Mouse (Mus musculus) stomach, embryonic 14.5 days (tissue): Measurements from ENCODE around the gene Rbm19. TPM values are rescaled to one million over a fixed set of nuclear protein-coding genes. Genes with fewer than 3 reads are reported as not detected.

ENCODE experiments used
- ATAC-seq: fragments of 200-750 bp; cut with Nextera tagmentation; 2 replicates; pipeline ENCODE4 v1.8.0; 2017; ENCODE audit warnings: low read depth, moderate TSS enrichment; ENCODE audit not compliant: insufficient number of reproducible peaks, insufficient read depth, low FRiP score
- H3K27ac ChIP-seq: fragments of 300-500 bp; sonication (generic); 2 replicates; pipeline ENCODE4 v1.5.1; 2014; ENCODE audit warnings: mild to moderate bottlenecking, low read length, moderate library complexity, mixed read lengths
- H3K27me3 ChIP-seq: fragments of 300-500 bp; sonication (generic); 2 replicates; pipeline ENCODE4 v1.6.1; 2014; ENCODE audit warnings: low read length, control low read depth, mixed read lengths; ENCODE audit not compliant: control insufficient read depth, insufficient read depth
- H3K36me3 ChIP-seq: fragments of 300-500 bp; sonication (generic); 2 replicates; pipeline ENCODE4 v1.6.1; 2014; ENCODE audit warnings: mild to moderate bottlenecking, control low read depth, low read length, moderate library complexity, mixed read lengths; ENCODE audit not compliant: control insufficient read depth, insufficient read depth
- H3K4me1 ChIP-seq: fragments of 300-500 bp; sonication (generic); 2 replicates; pipeline ENCODE4 v1.6.1; 2014; ENCODE audit warnings: low read length, control low read depth, mixed read lengths; ENCODE audit not compliant: control insufficient read depth, insufficient read depth
- H3K4me2 ChIP-seq: fragments of 300-500 bp; sonication (generic); replicated peaks from 2 replicates; pipeline ENCODE4 v1.6.1; 2014; ENCODE audit warnings: low read depth, low read length, control low read depth
- H3K4me3 ChIP-seq: fragments of 300-500 bp; sonication (generic); 2 replicates; pipeline ENCODE4 v1.5.1; 2014; ENCODE audit warnings: low read depth, low read length, control low read depth
- H3K9ac ChIP-seq: fragments of 300-500 bp; sonication (generic); replicated peaks from 2 replicates; pipeline ENCODE4 v1.6.1; 2014; ENCODE audit warnings: low read depth, mild to moderate bottlenecking, control low read depth, low read length, moderate library complexity, mixed read lengths
- H3K9me3 ChIP-seq: fragments of 300-500 bp; sonication (generic); 2 replicates; pipeline ENCODE4 v1.6.1; 2016; ENCODE audit warnings: low read depth, low read length, control low read depth; ENCODE audit not compliant: control insufficient read depth
- WGBS: fragments of 180-500 bp; shearing (Covaris S2); extraction: QIAGEN DNeasy Blood & Tissue Kit; methylation state at CpG from one replicate; pipeline ENCODE4 v1.1.7; 2014; 5-methylcytosine and 5-hydroxymethylcytosine counted together
- polyA plus RNA-seq: library from polyadenylated mRNA; unstranded; fragments of >200 nt; fragmentation: Nextera tagmentation; extraction: Ambion mirVana; gene quantifications from 2 replicates; pipeline ENCODE4 v1.2.1, GENCODE M21; 2014

Gene Rbm19
- polyA plus RNA-seq, 1 experiment from 2014 or later = 22.4 TPM

DNA sequence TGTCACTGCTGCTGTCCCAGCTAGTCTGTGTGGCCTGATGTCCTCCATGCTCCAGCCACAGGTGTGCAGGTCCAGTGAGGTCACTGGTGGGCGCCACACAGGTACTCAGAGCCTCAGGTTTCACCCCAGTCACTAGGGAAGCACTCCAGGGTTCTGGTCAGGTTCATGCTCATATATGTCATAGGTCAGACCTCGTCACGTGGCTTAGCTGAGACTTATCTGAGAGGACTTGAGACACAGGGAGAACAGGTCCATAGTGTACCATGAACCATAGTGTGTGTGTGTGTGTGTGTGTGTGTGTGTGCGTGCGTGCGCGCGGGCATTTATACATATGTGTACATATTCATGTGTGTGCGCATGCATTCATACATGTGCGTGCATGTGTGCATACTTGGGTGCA is 46.4 kb downstream of the Rbm19 start:
- Histone ChIP-seq H3K4me2 (no peak overlapping the region), H3K9me3 (no peaks in the 10 kb centered on the region), H3K4me3 (no peak overlapping the region), H3K36me3 (no peaks in the 10 kb centered on the region), H3K4me1 (no peaks in the 10 kb centered on the region), H3K27ac (no peak overlapping the region), H3K27me3 (no peaks in the 10 kb centered on the region), H3K9ac (no peak overlapping the region)
- 89% methylated on average over 10 of the region's 10 CpGs for WGBS
- no peak for ATAC-seq

DNA sequence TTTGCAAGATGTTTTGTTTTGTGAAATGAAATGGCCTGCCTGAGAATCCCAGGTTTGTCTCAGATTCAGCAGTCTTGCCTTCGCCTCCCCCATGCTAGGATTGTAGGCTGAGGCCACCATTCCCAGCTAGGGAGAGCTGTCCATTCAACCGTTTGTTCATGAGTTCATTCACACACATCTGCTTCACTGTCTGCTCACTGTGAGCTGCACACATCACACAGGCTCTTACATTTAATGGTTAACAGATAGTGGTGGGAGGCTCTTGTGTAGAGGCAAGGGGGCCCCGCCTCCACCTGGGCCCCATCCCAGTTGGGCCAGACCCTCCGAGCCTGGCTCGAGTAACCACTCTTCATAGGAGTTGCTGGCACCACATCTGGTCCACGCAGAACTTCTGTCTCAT is 47.2 kb downstream of the Rbm19 start:
- Histone ChIP-seq H3K9ac (no peak overlapping the region), H3K4me2 (no peak overlapping the region), H3K27me3 (no peaks in the 10 kb centered on the region), H3K4me3 (no peak overlapping the region), H3K27ac (no peak overlapping the region), H3K9me3 (no peaks in the 10 kb centered on the region), H3K36me3 (no peaks in the 10 kb centered on the region), H3K4me1 (no peaks in the 10 kb centered on the region)
- 69% methylated on average over 6 of the region's 6 CpGs for WGBS
- ATAC-seq = no peak

DNA sequence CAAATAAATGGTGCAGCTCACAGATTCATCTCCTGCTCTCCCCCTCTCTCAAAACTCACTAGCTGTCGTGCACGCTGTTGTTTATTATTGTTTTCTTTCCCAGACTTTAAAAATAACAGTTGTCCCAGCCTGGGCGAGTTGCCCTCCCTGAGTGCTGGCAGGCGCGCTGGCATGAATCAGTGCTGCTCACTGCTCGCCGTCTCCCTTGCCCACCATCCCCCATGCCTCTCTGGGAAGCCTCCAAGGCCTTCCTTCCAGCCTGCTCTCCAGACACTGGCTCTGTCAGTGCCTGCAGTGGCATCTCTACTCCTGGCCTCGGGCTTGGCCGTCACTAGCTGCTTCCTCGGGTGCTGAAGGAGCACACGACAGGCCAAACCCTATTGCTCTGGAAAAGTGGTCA is 48.2 kb downstream of the Rbm19 start:
- 76% methylated on average over 11 of the region's 11 CpGs for WGBS
- Histone ChIP-seq H3K4me3 (no peak overlapping the region), H3K4me1 (no peaks in the 10 kb centered on the region), H3K36me3 (no peaks in the 10 kb centered on the region), H3K9ac (no peak overlapping the region), H3K9me3 (no peaks in the 10 kb centered on the region), H3K4me2 (no peak overlapping the region), H3K27ac (no peak overlapping the region), H3K27me3 (no peaks in the 10 kb centered on the region)
- no peak for ATAC-seq

DNA sequence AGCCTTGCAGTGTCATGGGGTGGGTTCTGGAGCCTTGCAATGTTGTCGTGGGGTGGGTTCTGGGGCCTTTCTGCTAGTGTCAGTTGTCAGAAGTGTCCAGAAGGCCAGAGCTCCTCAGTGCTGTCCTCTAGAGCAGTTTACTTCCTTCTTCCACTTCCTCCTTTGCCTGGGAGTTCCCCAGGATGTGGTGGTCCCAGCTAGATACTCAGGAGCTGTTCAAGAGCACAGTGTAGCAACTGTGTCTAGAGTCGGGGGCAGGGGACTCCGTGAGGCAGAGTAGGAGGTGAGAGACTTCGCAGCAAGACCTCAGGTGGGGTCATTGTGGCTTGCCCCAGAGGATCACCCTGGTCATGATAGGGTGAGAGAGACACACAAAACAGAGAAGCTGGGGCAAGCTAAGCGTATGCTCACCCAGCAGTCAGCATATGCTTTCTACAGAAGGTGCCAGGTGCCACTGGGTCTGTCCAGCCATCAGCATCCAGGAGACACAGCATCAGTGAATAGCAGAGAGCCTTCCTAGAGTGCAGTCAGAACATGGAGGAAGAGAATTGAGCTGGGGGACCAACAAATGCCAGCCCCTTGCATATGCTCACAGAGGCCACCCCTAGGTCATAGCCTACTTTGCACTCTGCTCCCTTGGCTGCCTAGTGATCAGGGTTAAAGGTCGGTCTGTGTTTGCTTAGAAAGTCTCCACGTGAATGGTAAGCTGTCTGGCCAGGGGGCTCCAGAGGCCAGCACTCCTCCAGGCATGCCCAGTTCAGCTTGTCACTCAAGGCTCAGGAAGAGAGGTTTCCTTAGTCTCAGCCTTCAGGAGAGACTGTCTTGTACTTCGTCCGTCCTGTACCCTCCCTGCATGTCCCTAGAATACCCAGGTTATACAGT is 49.0 kb downstream of the Rbm19 start:
- ATAC-seq = no peak

DNA sequence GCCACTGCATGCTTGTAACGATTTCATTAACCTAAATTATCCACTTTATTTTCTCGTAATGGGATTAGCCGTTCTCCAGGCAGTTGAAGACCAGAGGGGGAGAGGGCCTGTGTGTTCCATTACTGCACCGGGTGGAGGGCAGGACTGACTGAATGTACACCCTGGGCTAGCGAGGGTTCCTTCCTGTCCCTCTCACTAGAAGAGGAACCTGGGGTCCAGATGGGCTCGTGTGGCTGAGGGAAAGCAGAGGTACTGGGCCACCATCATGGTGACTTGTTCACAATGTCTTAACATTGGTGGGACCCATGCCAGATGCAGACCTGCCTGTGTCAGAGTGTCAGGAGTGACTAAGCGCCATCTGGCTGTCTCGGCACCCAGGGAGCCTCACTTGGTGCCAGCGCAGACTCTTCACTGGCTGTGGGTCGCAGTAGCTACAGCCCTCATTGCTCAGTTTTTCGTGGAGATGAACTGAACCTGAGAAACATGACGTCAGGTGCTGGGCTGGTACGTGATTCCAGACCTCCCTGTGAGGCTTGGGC is 51.6 kb downstream of the Rbm19 start:
- H3K9ac ChIP-seq = no peak overlapping the region
- no peaks in the 10 kb centered on the region for H3K9me3 ChIP-seq
- no peak overlapping the region for H3K4me2 ChIP-seq
- ATAC-seq = no peak
- no peak overlapping the region for H3K27ac ChIP-seq
- H3K4me1 ChIP-seq = no peaks in the 10 kb centered on the region
- H3K4me3 ChIP-seq = no peak overlapping the region
- 83% methylated on average over 13 of the region's 13 CpGs for WGBS
- H3K27me3 ChIP-seq = no peaks in the 10 kb centered on the region
- no peaks in the 10 kb centered on the region for H3K36me3 ChIP-seq

More for the DNA sequence above, 49.0 kb downstream of the Rbm19 start:
- WGBS = 61% methylated on average over 9 of the region's 9 CpGs
- no peaks in the 10 kb centered on the region for H3K4me1 ChIP-seq
- H3K27ac ChIP-seq = no peak overlapping the region
- H3K27me3 ChIP-seq = no peaks in the 10 kb centered on the region
- H3K36me3 ChIP-seq = no peaks in the 10 kb centered on the region
- H3K9me3 ChIP-seq = no peaks in the 10 kb centered on the region
- no peak overlapping the region for H3K4me2 ChIP-seq
- H3K9ac ChIP-seq = no peak overlapping the region
- no peak overlapping the region for H3K4me3 ChIP-seq

DNA sequence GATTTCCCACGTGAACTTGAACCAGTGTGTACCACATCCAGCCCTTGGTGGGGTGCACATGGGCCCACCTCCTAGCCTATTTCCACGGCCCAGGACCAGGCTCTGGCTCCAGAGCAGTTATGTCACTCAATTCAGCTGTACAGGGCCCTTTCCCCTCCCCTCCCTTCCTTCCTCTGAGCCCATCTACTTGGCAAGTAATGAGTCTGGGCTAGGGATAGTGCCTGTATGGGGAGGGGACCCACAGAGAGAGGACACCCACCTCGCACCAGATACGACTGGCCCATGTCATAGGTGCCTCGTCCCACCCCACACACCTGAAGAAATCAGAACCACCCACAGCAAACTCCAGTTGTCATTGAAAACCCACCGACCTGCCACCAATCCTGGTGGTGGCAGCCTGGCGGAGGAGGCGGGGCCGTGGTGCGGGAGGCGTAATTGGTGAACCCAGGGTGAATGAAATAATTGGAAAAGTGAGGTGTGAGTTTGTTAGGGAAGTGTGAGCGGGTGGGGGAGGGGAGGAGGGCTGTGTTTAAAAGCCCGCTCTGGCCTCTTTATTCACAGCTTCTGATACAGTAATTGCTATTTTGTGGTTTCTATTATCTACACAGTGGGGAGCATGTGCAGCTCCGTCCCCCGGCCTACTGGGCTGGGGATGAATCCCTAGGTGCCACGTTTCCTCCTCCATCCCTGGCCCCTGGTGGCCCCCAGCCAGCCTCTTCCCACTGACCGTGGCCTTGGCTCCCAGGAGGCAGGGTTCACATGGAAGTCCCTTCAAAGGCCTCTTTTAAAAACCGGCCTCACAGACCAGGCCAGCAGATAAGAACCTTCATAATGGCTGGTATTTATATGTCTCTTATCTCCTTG is 55.8 kb downstream of the Rbm19 start:
- Histone ChIP-seq H3K4me1 (no peaks in the 10 kb centered on the region), H3K9ac (no peak overlapping the region), H3K4me3 (no peak overlapping the region), H3K4me2 (no peak overlapping the region), H3K36me3 (peaks cover 3% of the 10 kb centered on the region; the same call in 1 of the 2 replicates), H3K9me3 (no peaks in the 10 kb centered on the region), H3K27me3 (no peaks in the 10 kb centered on the region), H3K27ac (no peak overlapping the region)
- 57% methylated on average over 18 of the region's 18 CpGs for WGBS
- ATAC-seq = no peak

DNA sequence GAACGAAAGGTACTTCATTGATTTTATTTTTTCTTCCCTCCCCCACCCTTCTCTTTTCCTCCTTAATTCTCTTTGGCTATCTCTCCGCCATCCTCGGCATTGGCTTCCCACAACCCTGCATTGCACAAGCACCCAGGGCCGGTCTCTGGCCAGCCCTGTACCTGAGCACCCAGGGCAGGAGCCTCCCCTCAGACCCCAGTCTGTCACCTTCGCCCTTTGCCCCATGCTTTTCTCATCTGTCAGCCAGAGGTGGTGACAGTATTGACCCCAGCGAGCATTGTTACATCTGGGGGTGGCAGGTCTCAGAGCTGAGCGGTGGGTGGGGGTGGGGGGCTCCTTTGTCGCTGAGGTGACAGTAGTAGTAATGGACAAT is 56.5 kb downstream of the Rbm19 start:
- H3K4me3 ChIP-seq = no peak overlapping the region
- no peak for ATAC-seq
- WGBS = 45% methylated on average over 8 of the region's 8 CpGs
- no peak overlapping the region for H3K9ac ChIP-seq
- no peaks in the 10 kb centered on the region for H3K27me3 ChIP-seq
- H3K4me1 ChIP-seq = no peaks in the 10 kb centered on the region
- H3K4me2 ChIP-seq = no peak overlapping the region
- peaks cover 3% of the 10 kb centered on the region; the same call in 1 of the 2 replicates for H3K36me3 ChIP-seq
- no peak overlapping the region for H3K27ac ChIP-seq
- H3K9me3 ChIP-seq = no peaks in the 10 kb centered on the region

DNA sequence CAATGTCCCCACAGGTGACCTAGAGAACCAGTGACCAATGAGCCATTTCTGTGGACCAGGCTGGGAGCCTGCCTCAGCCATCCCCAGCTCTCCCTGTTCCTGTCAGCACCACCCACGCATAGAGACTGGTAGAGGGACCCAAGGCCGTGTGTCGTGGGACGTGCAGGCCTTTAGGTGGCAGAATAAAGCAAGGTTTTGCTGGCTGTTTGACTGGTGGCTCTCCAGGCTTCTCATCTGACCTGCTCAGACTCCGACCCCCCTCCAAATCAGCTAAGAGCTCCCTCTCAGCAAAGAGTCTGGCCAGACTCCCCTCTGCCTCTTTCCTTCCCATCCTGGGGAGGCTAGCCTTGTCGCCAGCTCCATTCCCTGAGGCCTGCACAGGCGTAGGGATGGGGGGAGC is 58.1 kb downstream of the Rbm19 start:
- ATAC-seq = no peak
- no peaks in the 10 kb centered on the region for H3K9me3 ChIP-seq
- H3K4me3 ChIP-seq = no peak overlapping the region
- peaks cover 3% of the 10 kb centered on the region; the same call in 1 of the 2 replicates for H3K36me3 ChIP-seq
- 57% methylated on average over 7 of the region's 7 CpGs for WGBS
- no peak overlapping the region for H3K27ac ChIP-seq
- H3K4me2 ChIP-seq = no peak overlapping the region
- H3K27me3 ChIP-seq = no peaks in the 10 kb centered on the region
- no peaks in the 10 kb centered on the region for H3K4me1 ChIP-seq
- no peak overlapping the region for H3K9ac ChIP-seq
